Mouse (Mus musculus): ENCODE measurements around the gene Ajap1.

- no peak for TF ChIP-seq CTCF (IDR thresholded peaks at IDR 0.05; ENCODE audit: borderline replicate concordance, control insufficient read depth, extremely low read depth, insufficient read depth, low read length, poor library complexity)
- no peak for TF ChIP-seq POLR2A (IDR thresholded peaks at IDR 0.05; ENCODE audit: control insufficient read depth, extremely low read depth, insufficient read depth, low read length, poor library complexity)
Observed at GRCm38 (mm10) chr4:153380885-153381284, 101.7 kb downstream of the Ajap1 start.
